Mouse (Mus musculus) embryonic facial prominence, embryonic 10.5 days (tissue): ENCODE data around the gene Ptprd. TPM values are rescaled to one million over a fixed set of nuclear protein-coding genes. Genes with fewer than 3 reads are reported as not detected.
"Not testable (repeated sequence)": the region's sequence is repeated elsewhere in the genome, so short reads cannot be mapped to it uniquely, and the experiment has no call there.

ENCODE experiments used
- DNase-seq: peaks from one replicate; pipeline ENCODE4 v3.0.0-alpha.2; 2017; ENCODE audit warnings: low spot score
- H3K27ac ChIP-seq: fragments of 300-500 bp; sonication (generic); replicated peaks from 2 replicates; pipeline ENCODE4 v1.5.1; 2016; ENCODE audit warnings: mild to moderate bottlenecking
- H3K27me3 ChIP-seq: fragments of 300-500 bp; sonication (generic); replicated peaks from 2 replicates; pipeline ENCODE4 v1.6.1; 2016; ENCODE audit warnings: low read depth, mild to moderate bottlenecking; ENCODE audit not compliant: poor library complexity, severe bottlenecking
- H3K36me3 ChIP-seq: fragments of 300-500 bp; sonication (generic); replicated peaks from 2 replicates; pipeline ENCODE4 v1.6.1; 2016; ENCODE audit warnings: mild to moderate bottlenecking, moderate library complexity
- H3K4me1 ChIP-seq: fragments of 300-500 bp; sonication (generic); 2 replicates; pipeline ENCODE4 v1.6.1; 2016
- H3K4me3 ChIP-seq: fragments of 300-500 bp; sonication (generic); 2 replicates; pipeline ENCODE4 v1.5.1; 2016; ENCODE audit warnings: mild to moderate bottlenecking, moderate library complexity
- H3K9me3 ChIP-seq: fragments of 300-500 bp; sonication (generic); 2 replicates; pipeline ENCODE4 v1.6.1; 2016; ENCODE audit warnings: mild to moderate bottlenecking
- WGBS: fragments of 180-500 bp; shearing (Covaris S2); methylation state at CpG from one replicate; pipeline ENCODE4 v1.1.7; 2016; 5-methylcytosine and 5-hydroxymethylcytosine counted together
- polyA plus RNA-seq: library from polyadenylated mRNA; unstranded; fragments of >200 nt; fragmentation: Nextera tagmentation; extraction: Ambion mirVana; gene quantifications from 2 replicates; pipeline ENCODE4 v1.2.1, GENCODE M21; 2016

Ptprd gene
- polyA plus RNA-seq, 1 experiment from 2014 or later: 11.7 TPM

DNA sequence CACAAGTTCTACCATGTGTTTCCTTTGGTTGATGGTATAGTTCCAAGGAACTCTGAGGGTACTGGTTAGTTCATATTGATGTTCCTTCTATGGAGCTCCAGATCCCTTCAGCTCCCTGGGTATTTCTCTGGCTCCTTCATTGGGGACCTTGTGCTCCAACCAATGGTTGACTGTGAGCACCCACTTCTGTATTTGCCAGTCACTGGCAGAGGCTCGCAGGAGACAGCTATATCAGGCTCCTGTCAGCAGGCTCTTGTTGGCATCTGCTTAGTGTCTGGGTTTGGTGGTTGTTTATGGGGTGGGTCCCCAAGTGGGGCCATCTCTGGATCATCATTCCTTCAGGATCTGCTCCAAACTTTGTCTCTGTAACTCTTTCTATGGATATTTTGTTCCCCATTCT lies 414.4 kb downstream of the Ptprd start:
- 82% methylated on average over 1 of the region's 1 CpGs for WGBS
- H3K4me1 ChIP-seq, H3K36me3 ChIP-seq, H3K27me3 ChIP-seq, H3K27ac ChIP-seq, H3K4me3 ChIP-seq, H3K9me3 ChIP-seq, DNase-seq: not testable (repeated sequence)

DNA sequence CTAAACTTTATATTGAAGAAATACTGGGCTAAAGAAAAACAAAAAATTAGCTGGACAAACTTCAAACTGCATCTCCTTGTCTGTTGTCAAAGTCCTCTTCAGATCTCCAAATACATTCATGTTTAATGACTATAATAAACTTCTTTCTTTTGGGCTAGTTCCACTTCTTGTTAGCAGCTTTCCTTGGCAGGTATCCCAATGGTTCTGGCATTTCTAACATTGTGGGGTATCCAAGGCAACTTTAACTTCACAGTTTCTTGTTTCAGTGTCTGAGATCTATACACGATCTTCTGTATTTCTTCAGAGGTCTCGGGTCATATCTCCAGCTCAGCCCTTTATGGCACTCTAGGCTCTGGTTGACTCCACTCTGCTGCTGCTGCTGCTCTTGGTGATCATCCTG lies 434.5 kb downstream of the Ptprd start:
- Histone ChIP-seq H3K27me3 (no peaks in the 10 kb centered on the region), H3K4me3 (no peak overlapping the region), H3K9me3 (no peaks in the 10 kb centered on the region), H3K4me1 (no peaks in the 10 kb centered on the region), H3K36me3 (no peaks in the 10 kb centered on the region), H3K27ac (no peak overlapping the region)
- WGBS: 96% methylated on average over 2 of the region's 2 CpGs
- DNase-seq: no peak

DNA sequence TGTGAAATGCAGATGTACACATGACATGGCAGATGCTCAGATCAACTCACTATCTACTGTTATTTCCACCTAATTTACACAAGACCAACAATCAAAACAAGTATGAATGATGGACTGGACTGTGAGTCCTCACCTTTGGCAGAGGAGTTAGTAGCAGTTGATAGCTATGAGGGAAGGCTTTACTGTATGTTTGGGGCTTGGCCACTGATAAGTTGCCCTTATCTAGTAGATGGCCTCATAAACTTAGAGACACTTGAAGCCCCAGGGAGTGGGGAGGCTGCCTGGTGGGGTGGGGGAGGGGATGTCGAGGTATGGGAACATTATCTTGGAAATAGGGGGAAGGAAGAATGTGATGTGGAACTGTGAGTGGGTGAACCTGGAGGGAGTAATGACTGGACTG lies 448.0 kb downstream of the Ptprd start:
- Histone ChIP-seq H3K27ac (no peak overlapping the region), H3K4me1 (no peaks in the 10 kb centered on the region), H3K27me3 (no peaks in the 10 kb centered on the region), H3K9me3 (no peaks in the 10 kb centered on the region), H3K4me3 (no peak overlapping the region), H3K36me3 (no peaks in the 10 kb centered on the region)
- DNase-seq: no peak
- 80% methylated on average over 1 of the region's 1 CpGs for WGBS

DNA sequence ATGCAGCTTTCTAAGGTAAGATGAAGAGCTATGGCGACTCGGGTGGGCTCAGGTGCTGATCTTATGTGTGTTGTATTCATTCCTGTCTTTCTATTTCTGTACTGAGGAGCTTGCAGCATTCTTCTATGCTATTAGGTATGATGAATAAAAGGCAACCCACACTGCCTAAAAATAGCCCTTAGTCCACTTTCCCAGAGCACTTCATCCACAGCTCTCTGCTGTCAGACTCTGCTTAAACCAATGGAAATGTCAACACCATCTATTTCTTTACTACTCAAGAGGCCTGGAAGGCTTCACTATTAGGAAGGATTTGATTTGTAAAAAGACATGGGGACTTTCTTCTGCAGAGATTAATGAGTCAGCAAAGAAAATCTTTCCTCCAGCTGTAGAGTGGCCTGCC lies 468.4 kb downstream of the Ptprd start:
- no peaks in the 10 kb centered on the region for H3K36me3 ChIP-seq
- 84% methylated on average over 2 of the region's 2 CpGs for WGBS
- no peaks in the 10 kb centered on the region for H3K4me1 ChIP-seq
- no peak overlapping the region for H3K27ac ChIP-seq
- H3K9me3 ChIP-seq: no peaks in the 10 kb centered on the region
- no peak overlapping the region for H3K4me3 ChIP-seq
- DNase-seq: no peak
- no peaks in the 10 kb centered on the region for H3K27me3 ChIP-seq

DNA sequence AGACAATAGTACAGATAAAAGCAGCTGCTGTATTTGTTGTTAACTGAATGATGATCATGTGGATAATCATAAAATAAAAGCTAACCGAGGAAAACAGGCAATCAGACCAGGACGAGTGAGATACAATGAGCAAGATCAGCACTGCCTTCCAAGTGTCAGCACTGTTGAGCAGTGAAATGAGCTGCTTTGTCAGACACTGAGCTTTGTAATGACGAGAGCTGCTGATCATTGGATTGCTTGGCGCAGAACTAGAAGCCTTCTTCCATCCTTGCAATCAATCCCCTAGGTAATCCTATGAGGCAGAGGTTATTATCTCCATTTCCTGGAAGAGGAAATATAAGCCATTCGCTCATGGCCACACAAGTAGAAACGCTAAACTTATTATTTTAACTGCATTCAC lies 489.9 kb downstream of the Ptprd start:
- WGBS: 66% methylated on average over 6 of the region's 6 CpGs
- Histone ChIP-seq H3K4me3 (no peak overlapping the region), H3K27me3 (no peaks in the 10 kb centered on the region), H3K4me1 (no peaks in the 10 kb centered on the region), H3K9me3 (no peaks in the 10 kb centered on the region), H3K36me3 (no peaks in the 10 kb centered on the region), H3K27ac (no peak overlapping the region)
- no peak for DNase-seq

DNA sequence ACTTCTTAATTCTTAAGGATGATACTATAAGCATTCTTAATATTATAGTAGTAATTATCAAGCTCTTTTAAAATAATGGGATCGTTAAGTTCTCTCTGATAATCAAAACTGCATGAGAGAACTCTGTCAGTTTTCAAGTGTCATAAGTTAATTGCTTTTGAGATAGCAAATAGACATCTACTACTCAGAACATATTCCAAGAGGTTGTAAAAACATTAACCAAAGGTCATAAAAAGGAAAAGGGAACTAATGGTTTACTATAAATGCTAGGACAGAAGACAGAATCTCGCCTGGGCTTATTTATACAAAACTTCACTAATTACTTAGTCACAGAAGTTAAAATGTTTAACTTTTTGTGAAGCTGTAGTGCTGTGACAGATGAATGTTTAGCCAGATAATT lies 494.0 kb downstream of the Ptprd start:
- H3K27ac ChIP-seq: no peak overlapping the region
- no peaks in the 10 kb centered on the region for H3K27me3 ChIP-seq
- H3K36me3 ChIP-seq: no peaks in the 10 kb centered on the region
- H3K9me3 ChIP-seq: no peaks in the 10 kb centered on the region
- no peak for DNase-seq
- WGBS: 67% methylated on average over 2 of the region's 2 CpGs
- no peaks in the 10 kb centered on the region for H3K4me1 ChIP-seq
- no peak overlapping the region for H3K4me3 ChIP-seq

DNA sequence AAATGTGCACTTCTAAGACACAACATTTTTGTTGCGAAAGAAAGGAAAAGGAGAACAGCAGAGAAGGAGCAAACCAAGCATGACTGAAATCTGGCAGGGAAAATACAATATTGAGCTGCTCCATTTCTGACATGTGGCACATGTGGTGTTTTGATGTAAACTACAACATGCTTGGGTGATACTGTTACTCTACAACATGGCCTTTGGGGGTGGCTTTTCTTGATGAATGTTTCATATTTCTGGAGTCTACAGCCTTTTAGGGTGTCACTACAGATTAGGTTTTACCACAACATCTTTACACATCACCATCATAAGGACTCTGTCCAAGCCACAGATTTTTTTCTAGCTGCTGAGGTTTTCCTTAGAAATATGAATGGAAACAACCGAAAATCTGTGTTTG lies 501.5 kb downstream of the Ptprd start:
- H3K4me3 ChIP-seq: no peak overlapping the region
- DNase-seq: no peak
- H3K27me3 ChIP-seq: no peaks in the 10 kb centered on the region
- H3K27ac ChIP-seq: no peak overlapping the region
- H3K9me3 ChIP-seq: no peaks in the 10 kb centered on the region
- H3K36me3 ChIP-seq: no peaks in the 10 kb centered on the region
- no peaks in the 10 kb centered on the region for H3K4me1 ChIP-seq
- 82% methylated on average over 2 of the region's 2 CpGs for WGBS

DNA sequence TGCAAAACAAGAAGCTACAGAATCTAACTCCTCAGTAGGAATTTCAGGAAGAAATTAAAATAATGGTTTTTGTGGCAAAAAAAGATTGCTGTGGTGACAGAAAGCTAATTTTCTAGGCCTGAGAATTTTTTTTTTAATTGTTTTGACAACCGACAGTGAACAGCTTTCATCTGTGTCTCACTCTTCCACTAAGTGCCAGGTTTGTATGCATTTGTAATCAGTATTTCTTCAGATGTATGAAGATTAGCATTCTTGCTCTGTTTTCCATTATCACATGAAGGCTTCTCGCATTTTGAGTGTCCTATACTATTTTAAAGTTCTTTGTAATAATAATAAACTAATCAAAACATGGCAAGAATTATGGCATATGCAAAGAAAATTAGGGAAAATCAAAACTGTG lies 513.5 kb downstream of the Ptprd start:
- Histone ChIP-seq H3K4me3 (no peak overlapping the region), H3K4me1 (no peaks in the 10 kb centered on the region), H3K9me3 (no peaks in the 10 kb centered on the region), H3K27ac (no peak overlapping the region), H3K27me3 (no peaks in the 10 kb centered on the region), H3K36me3 (no peaks in the 10 kb centered on the region)
- 72% methylated on average over 2 of the region's 2 CpGs for WGBS
- no peak for DNase-seq

DNA sequence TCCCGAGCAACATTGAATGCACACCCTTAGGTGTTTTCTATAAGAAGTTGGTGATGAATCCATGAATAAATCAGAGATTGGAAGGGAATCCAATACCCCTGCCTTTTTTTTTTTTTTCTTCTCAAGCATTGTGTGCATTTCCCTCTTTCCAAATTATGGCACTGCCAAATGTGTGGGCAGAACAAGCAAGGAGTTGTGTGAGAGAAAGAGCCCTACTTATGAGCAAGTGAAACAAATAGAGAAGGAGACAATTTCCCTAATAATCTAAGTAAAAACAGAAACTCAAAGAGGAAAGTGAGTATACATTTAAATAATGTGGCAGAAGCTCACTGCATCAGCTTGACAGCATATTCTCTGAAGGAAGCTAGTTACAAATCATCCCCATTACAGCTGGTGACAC lies 536.0 kb downstream of the Ptprd start:
- no peak for DNase-seq
- WGBS: 79% methylated on average over 1 of the region's 1 CpGs
- Histone ChIP-seq H3K27me3 (no peaks in the 10 kb centered on the region), H3K36me3 (no peaks in the 10 kb centered on the region), H3K9me3 (no peaks in the 10 kb centered on the region), H3K27ac (no peak overlapping the region), H3K4me1 (no peaks in the 10 kb centered on the region), H3K4me3 (no peak overlapping the region)

DNA sequence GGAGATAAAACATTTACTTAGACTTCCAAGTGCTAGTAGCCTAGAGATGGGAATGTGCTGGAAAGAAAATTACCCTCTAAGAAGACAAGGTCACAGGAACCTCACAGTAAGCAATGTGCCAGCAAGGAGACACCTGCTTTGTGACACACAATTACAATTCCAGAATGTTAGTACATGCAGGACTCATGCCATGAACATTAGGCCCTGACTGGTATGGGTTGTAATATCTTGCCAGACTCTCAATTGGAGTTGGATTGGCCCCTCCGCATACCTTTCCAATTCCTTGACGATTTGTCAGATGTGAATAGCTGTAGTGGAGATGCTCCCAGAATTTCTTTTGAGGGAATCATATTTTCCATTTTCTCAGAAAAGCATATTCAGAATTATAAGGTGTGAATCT lies 547.0 kb downstream of the Ptprd start:
- H3K27ac ChIP-seq: no peak overlapping the region
- WGBS: 93% methylated on average over 2 of the region's 2 CpGs
- no peaks in the 10 kb centered on the region for H3K36me3 ChIP-seq
- H3K27me3 ChIP-seq: no peaks in the 10 kb centered on the region
- no peak for DNase-seq
- H3K4me1 ChIP-seq: no peaks in the 10 kb centered on the region
- H3K4me3 ChIP-seq: no peak overlapping the region
- no peaks in the 10 kb centered on the region for H3K9me3 ChIP-seq

DNA sequence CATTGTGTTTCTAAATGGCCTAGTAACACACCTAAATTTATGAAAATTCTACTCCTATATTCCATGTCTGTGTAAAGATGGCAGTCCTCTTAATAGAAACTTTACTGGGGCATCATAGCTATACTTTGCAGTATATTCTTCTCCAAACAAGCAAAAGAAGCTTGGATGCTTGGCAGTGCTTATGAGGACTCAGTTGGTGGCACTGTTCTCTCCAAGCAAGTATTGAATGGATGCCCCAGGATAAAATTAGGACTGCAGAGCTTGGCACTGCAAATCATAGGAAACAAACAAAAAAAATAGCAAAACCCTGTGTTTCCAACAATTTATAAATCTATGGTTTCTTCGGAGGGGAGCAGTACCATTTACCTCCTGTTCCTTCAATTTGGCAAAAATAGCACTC lies 549.5 kb downstream of the Ptprd start:
- no peak for DNase-seq
- no peak overlapping the region for H3K27ac ChIP-seq
- H3K4me1 ChIP-seq: no peaks in the 10 kb centered on the region
- H3K4me3 ChIP-seq: no peak overlapping the region
- H3K36me3 ChIP-seq: no peaks in the 10 kb centered on the region
- H3K27me3 ChIP-seq: no peaks in the 10 kb centered on the region
- WGBS: 87% methylated on average over 1 of the region's 1 CpGs
- H3K9me3 ChIP-seq: no peaks in the 10 kb centered on the region

DNA sequence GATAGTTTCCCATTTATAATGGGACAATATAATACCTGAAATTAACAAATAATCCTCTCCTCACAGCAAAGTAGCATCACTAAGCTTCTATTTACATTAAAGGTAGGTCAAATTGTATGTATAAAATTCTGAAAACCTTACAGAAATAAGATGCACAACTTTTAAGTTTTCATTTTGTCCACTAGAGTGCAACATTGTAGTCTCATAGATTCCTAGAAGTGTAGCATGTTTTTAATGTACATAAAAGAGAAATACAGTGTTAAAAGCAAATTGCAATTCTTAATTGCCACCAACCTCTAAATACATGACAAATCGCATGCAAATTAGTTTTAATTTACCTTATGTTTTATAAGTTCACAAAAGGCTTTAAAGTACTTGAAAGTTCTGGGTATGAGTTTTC lies 556.1 kb downstream of the Ptprd start:
- no peak for DNase-seq
- WGBS: 82% methylated on average over 1 of the region's 1 CpGs
- no peaks in the 10 kb centered on the region for H3K4me1 ChIP-seq
- H3K36me3 ChIP-seq: no peaks in the 10 kb centered on the region
- no peak overlapping the region for H3K4me3 ChIP-seq
- no peak overlapping the region for H3K27ac ChIP-seq
- no peaks in the 10 kb centered on the region for H3K9me3 ChIP-seq
- H3K27me3 ChIP-seq: no peaks in the 10 kb centered on the region

DNA sequence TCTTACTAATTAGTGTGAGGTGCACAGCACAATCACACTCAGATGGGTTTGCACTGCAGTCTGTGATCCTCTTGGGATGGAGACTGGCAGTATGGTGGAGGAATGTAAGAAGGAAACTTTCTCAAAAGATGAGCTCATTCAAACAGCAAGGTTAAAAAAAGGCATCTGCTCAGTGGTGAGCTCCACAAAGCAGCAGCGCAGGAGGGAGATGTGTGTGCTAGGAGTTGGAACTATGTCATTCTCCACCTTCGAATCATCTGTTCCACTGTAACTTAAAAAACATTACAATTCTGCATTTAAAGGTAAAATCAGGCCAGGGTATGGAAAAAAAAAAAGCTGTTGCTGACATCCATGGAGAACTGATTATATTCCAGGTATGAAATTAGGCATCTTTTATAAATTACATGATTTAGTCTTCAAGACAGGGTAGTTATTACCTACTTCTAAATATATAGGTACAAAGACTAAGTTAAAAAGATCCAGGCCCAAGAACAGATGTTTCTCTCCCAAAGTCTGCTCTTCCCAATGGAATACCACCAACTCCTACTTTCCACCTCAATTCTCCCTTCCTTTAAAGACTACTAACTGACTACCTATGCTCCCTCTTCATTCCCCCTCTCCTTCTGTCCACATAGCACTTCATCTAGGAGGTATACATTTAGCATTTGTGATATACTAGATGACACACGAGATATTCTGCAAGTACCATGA lies 562.0 kb downstream of the Ptprd start:
- no peak for DNase-seq
- 84% methylated on average over 3 of the region's 3 CpGs for WGBS
- no peak overlapping the region for H3K4me3 ChIP-seq
- H3K4me1 ChIP-seq: no peaks in the 10 kb centered on the region
- no peaks in the 10 kb centered on the region for H3K9me3 ChIP-seq
- no peaks in the 10 kb centered on the region for H3K27me3 ChIP-seq
- no peaks in the 10 kb centered on the region for H3K36me3 ChIP-seq
- no peak overlapping the region for H3K27ac ChIP-seq

DNA sequence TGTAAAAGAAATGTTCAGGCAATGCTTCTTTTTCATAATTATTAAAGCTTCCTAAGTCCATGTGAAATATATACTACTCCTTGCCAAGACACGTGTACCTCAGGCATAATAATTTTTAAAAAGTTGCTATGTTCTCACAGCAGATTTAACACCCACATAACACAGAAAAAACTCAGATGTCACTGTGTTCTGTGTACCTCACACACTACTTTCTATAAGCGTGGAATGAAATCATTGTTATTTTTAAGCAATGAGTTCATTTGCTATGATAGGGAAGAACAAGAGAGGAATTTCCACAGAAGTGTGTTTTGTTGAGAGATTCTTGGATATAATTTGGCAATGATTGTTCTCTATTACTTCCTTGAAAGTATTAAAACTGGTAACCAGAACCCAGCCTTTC lies 562.9 kb downstream of the Ptprd start:
- Histone ChIP-seq H3K36me3 (no peaks in the 10 kb centered on the region), H3K4me1 (no peaks in the 10 kb centered on the region), H3K27ac (no peak overlapping the region), H3K4me3 (no peak overlapping the region), H3K9me3 (no peaks in the 10 kb centered on the region), H3K27me3 (no peaks in the 10 kb centered on the region)
- 86% methylated on average over 2 of the region's 2 CpGs for WGBS
- DNase-seq: no peak
